Mouse (Mus musculus) embryonic fibroblast, embryonic 13.5 days (primary cell): ENCODE measurements around the gene Hddc3.

Experiments used
- CTCF ChIP-seq: IDR thresholded peaks from 2 replicates; pipeline ENCODE4 v1.5.1; 2011; ENCODE audit warnings: mild to moderate bottlenecking, control low read depth, low read length, moderate library complexity, borderline replicate concordance; ENCODE audit not compliant: insufficient read depth
- POLR2A ChIP-seq: IDR thresholded peaks from 2 replicates; pipeline ENCODE4 v1.6.1; 2011; ENCODE audit warnings: low read depth, mild to moderate bottlenecking, control low read depth, low read length, moderate library complexity

DNA sequence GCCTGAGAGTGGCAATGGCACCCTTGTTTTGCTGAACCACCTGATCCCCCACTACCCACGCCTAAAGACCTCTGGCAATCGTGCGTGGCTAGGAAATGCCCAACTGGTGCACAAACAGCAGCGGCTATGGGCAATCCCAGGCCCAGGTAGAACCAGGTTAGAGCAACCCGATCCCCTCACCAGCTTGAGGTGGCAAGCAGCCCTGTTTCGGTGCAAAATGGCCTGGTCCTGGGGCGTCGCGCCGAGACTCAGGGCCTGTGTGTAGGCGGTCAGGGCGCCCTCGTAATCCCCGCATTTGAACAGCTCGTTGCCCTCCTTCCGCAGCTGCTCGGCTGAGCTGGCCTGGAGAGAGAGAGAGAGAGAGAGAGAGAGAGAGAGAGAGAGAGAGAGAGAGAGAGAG is 3.5 kb upstream of the Hddc3 start:
- TF ChIP-seq CTCF: no peak
- no peak for TF ChIP-seq POLR2A
